Mouse (Mus musculus) heart, embryonic 13.5 days (tissue): ENCODE measurements around the gene Nipal1. TPM values are rescaled to one million over a fixed set of nuclear protein-coding genes. Genes with fewer than 3 reads are reported as not detected.

Source experiments
- ATAC-seq: fragments of 200-750 bp; cut with Nextera tagmentation; 2 replicates; pipeline ENCODE4 v1.8.0; 2017; ENCODE audit warnings: moderate TSS enrichment; ENCODE audit not compliant: insufficient number of reproducible peaks, low FRiP score, low TSS enrichment; ENCODE audit errors: extremely low read depth
- H3K27ac ChIP-seq: fragments of 300-500 bp; sonication (generic); replicated peaks from 2 replicates; pipeline ENCODE4 v1.5.1; 2015; ENCODE audit warnings: moderate library complexity, mild to moderate bottlenecking, inconsistent platforms
- H3K27me3 ChIP-seq: fragments of 300-500 bp; sonication (generic); replicated peaks from 2 replicates; pipeline ENCODE4 v1.6.1; 2015; ENCODE audit warnings: mild to moderate bottlenecking, inconsistent platforms
- H3K36me3 ChIP-seq: fragments of 300-500 bp; sonication (generic); 2 replicates; pipeline ENCODE4 v1.6.1; 2015; ENCODE audit warnings: mild to moderate bottlenecking, inconsistent platforms
- H3K4me1 ChIP-seq: fragments of 300-500 bp; sonication (generic); 2 replicates; pipeline ENCODE4 v1.6.1; 2015; ENCODE audit warnings: inconsistent platforms
- H3K4me2 ChIP-seq: fragments of 300-500 bp; sonication (generic); 2 replicates; pipeline ENCODE4 v1.6.1; 2015; ENCODE audit warnings: inconsistent platforms, mild to moderate bottlenecking, moderate library complexity
- H3K4me3 ChIP-seq: fragments of 300-500 bp; sonication (generic); 2 replicates; pipeline ENCODE4 v1.5.1; 2015; ENCODE audit warnings: moderate library complexity, mild to moderate bottlenecking, inconsistent platforms
- H3K9ac ChIP-seq: fragments of 300-500 bp; sonication (generic); 2 replicates; pipeline ENCODE4 v1.6.1; 2015; ENCODE audit warnings: inconsistent platforms, mild to moderate bottlenecking, moderate library complexity
- H3K9me3 ChIP-seq: fragments of 300-500 bp; sonication (generic); 2 replicates; pipeline ENCODE4 v1.6.1; 2016; ENCODE audit warnings: inconsistent platforms
- WGBS: fragments of 180-500 bp; shearing (Covaris S2); methylation state at CpG from one replicate; pipeline ENCODE4 v1.1.7; 2015; ENCODE audit warnings: mixed read lengths; 5-methylcytosine and 5-hydroxymethylcytosine counted together
- polyA plus RNA-seq: library from polyadenylated mRNA; unstranded; fragments of >200 nt; fragmentation: Nextera tagmentation; extraction: Ambion mirVana; gene quantifications from 2 replicates; pipeline ENCODE4 v1.2.1, GENCODE M21; 2015

Nipal1 gene
- polyA plus RNA-seq, 1 experiment from 2014 or later, result 0.35 TPM

- no peak for ATAC-seq
- no peaks in the 10 kb centered on the region for H3K9me3 ChIP-seq
- no peak overlapping the region for H3K9ac ChIP-seq
- no peaks in the 10 kb centered on the region for H3K36me3 ChIP-seq
- no peak overlapping the region for H3K4me2 ChIP-seq
- H3K4me3 ChIP-seq, result no peak overlapping the region
- H3K27ac ChIP-seq, result no peak overlapping the region
- 0 out of 2 replicates have a peak, but pooled peaks cover 6% of the 10 kb centered on the region for H3K27me3 ChIP-seq
- H3K4me1 ChIP-seq, result peaks cover 3% of the 10 kb centered on the region
- 73% methylated on average over 7 of the region's 7 CpGs for WGBS
Observed at GRCm38 (mm10) chr5:72666428-72666827, 18.8 kb downstream of the Nipal1 start.

GRCm38 (mm10) chr5:72668351-72668750 is 20.8 kb downstream of the Nipal1 start:
- 80% methylated on average over 9 of the region's 9 CpGs for WGBS
- Histone ChIP-seq H3K27me3 (0 out of 2 replicates have a peak, but pooled peaks cover 1% of the 10 kb centered on the region), H3K4me3 (no peak overlapping the region), H3K36me3 (no peaks in the 10 kb centered on the region), H3K4me2 (no peak overlapping the region), H3K9me3 (no peaks in the 10 kb centered on the region), H3K27ac (no peak overlapping the region), H3K9ac (no peak overlapping the region), H3K4me1 (no peaks in the 10 kb centered on the region)
- ATAC-seq, result no peak

- no peaks in the 10 kb centered on the region for H3K27me3 ChIP-seq
- ATAC-seq, result no peak
- no peaks in the 10 kb centered on the region for H3K36me3 ChIP-seq
- H3K4me3 ChIP-seq, result no peak overlapping the region
- H3K4me2 ChIP-seq, result no peak overlapping the region
- H3K9ac ChIP-seq, result no peak overlapping the region
- WGBS, result 64% methylated on average over 8 of the region's 8 CpGs
- H3K4me1 ChIP-seq, result no peaks in the 10 kb centered on the region
- H3K9me3 ChIP-seq, result no peaks in the 10 kb centered on the region
- no peak overlapping the region for H3K27ac ChIP-seq
Observed at GRCm38 (mm10) chr5:72671017-72671699, 23.6 kb downstream of the Nipal1 start.

GRCm38 (mm10) chr5:72674994-72675542 is 27.5 kb downstream of the Nipal1 start:
- no peak for ATAC-seq
- Histone ChIP-seq H3K36me3 (no peaks in the 10 kb centered on the region), H3K27ac (no peak overlapping the region), H3K4me3 (no peak overlapping the region), H3K9me3 (no peaks in the 10 kb centered on the region), H3K4me2 (no peak overlapping the region), H3K9ac (no peak overlapping the region), H3K27me3 (no peaks in the 10 kb centered on the region), H3K4me1 (no peaks in the 10 kb centered on the region)
- 76% methylated on average over 9 of the region's 9 CpGs for WGBS

GRCm38 (mm10) chr5:72681451-72681850 is 33.9 kb downstream of the Nipal1 start:
- no peak overlapping the region for H3K27ac ChIP-seq
- 66% methylated on average over 6 of the region's 6 CpGs for WGBS
- H3K4me2 ChIP-seq, result no peak overlapping the region
- H3K9ac ChIP-seq, result no peak overlapping the region
- H3K27me3 ChIP-seq, result no peaks in the 10 kb centered on the region
- no peaks in the 10 kb centered on the region for H3K4me1 ChIP-seq
- H3K9me3 ChIP-seq, result peaks cover 7% of the 10 kb centered on the region; the same call in 1 of the 2 replicates
- no peak overlapping the region for H3K4me3 ChIP-seq
- ATAC-seq, result no peak
- H3K36me3 ChIP-seq, result no peaks in the 10 kb centered on the region

GRCm38 (mm10) chr5:72689556-72689955 is 42.0 kb downstream of the Nipal1 start:
- ATAC-seq, result no peak
- Histone ChIP-seq H3K9ac (no peak overlapping the region), H3K9me3 (peaks cover 5% of the 10 kb centered on the region; the same call in 1 of the 2 replicates), H3K4me1 (no peaks in the 10 kb centered on the region), H3K4me3 (no peak overlapping the region), H3K36me3 (no peaks in the 10 kb centered on the region), H3K27me3 (no peaks in the 10 kb centered on the region), H3K4me2 (no peak overlapping the region), H3K27ac (no peak overlapping the region)
- 88% methylated on average over 7 of the region's 7 CpGs for WGBS

- no peak for ATAC-seq
- 83% methylated on average over 5 of the region's 5 CpGs for WGBS
- Histone ChIP-seq H3K9me3 (peaks cover 5% of the 10 kb centered on the region; the same call in 1 of the 2 replicates), H3K27ac (no peak overlapping the region), H3K4me3 (no peak overlapping the region), H3K4me1 (no peaks in the 10 kb centered on the region), H3K36me3 (no peaks in the 10 kb centered on the region), H3K9ac (no peak overlapping the region), H3K27me3 (no peaks in the 10 kb centered on the region), H3K4me2 (no peak overlapping the region)
Observed at GRCm38 (mm10) chr5:72690516-72690915, 42.9 kb downstream of the Nipal1 start.

- ATAC-seq, result no peak
- Histone ChIP-seq H3K36me3 (no peaks in the 10 kb centered on the region), H3K9me3 (no peaks in the 10 kb centered on the region), H3K4me1 (no peaks in the 10 kb centered on the region), H3K27ac (no peak overlapping the region), H3K4me3 (no peak overlapping the region), H3K9ac (no peak overlapping the region), H3K27me3 (no peaks in the 10 kb centered on the region), H3K4me2 (no peak overlapping the region)
- WGBS, result 60% methylated on average over 2 of the region's 2 CpGs
Observed at GRCm38 (mm10) chr5:72694684-72695083, 47.1 kb downstream of the Nipal1 start.

GRCm38 (mm10) chr5:72696491-72696890 is 48.9 kb downstream of the Nipal1 start:
- no peaks in the 10 kb centered on the region for H3K4me1 ChIP-seq
- H3K36me3 ChIP-seq, result no peaks in the 10 kb centered on the region
- no peak overlapping the region for H3K9ac ChIP-seq
- no peaks in the 10 kb centered on the region for H3K9me3 ChIP-seq
- no peak overlapping the region for H3K4me2 ChIP-seq
- 71% methylated on average over 13 of the region's 13 CpGs for WGBS
- ATAC-seq, result no peak
- H3K27ac ChIP-seq, result no peak overlapping the region
- H3K4me3 ChIP-seq, result no peak overlapping the region
- no peaks in the 10 kb centered on the region for H3K27me3 ChIP-seq

GRCm38 (mm10) chr5:72698343-72698742 is 50.7 kb downstream of the Nipal1 start:
- ATAC-seq, result no peak
- Histone ChIP-seq H3K27ac (no peak overlapping the region), H3K4me2 (no peak overlapping the region), H3K36me3 (no peaks in the 10 kb centered on the region), H3K4me3 (no peak overlapping the region), H3K4me1 (no peaks in the 10 kb centered on the region), H3K27me3 (no peaks in the 10 kb centered on the region), H3K9me3 (no peaks in the 10 kb centered on the region), H3K9ac (no peak overlapping the region)
- 59% methylated on average over 3 of the region's 3 CpGs for WGBS

- Histone ChIP-seq H3K27me3 (no peaks in the 10 kb centered on the region), H3K27ac (no peak overlapping the region), H3K4me1 (no peaks in the 10 kb centered on the region), H3K36me3 (no peaks in the 10 kb centered on the region), H3K9me3 (no peaks in the 10 kb centered on the region), H3K4me2 (no peak overlapping the region), H3K4me3 (no peak overlapping the region), H3K9ac (no peak overlapping the region)
- ATAC-seq, result no peak
- WGBS, result 62% methylated on average over 7 of the region's 7 CpGs
Observed at GRCm38 (mm10) chr5:72698818-72699499, 51.4 kb downstream of the Nipal1 start.

- H3K9me3 ChIP-seq, result no peaks in the 10 kb centered on the region
- H3K27ac ChIP-seq, result no peak overlapping the region
- no peak overlapping the region for H3K4me3 ChIP-seq
- no peaks in the 10 kb centered on the region for H3K4me1 ChIP-seq
- WGBS, result 57% methylated on average over 2 of the region's 2 CpGs
- no peak overlapping the region for H3K4me2 ChIP-seq
- H3K36me3 ChIP-seq, result no peaks in the 10 kb centered on the region
- no peaks in the 10 kb centered on the region for H3K27me3 ChIP-seq
- no peak for ATAC-seq
- no peak overlapping the region for H3K9ac ChIP-seq
Observed at GRCm38 (mm10) chr5:72699500-72699818, 51.9 kb downstream of the Nipal1 start.
